Mouse (Mus musculus): ENCODE measurements around the gene Zbtb25. TPM values are rescaled to one million over a fixed set of nuclear protein-coding genes. Genes with fewer than 3 reads are reported as not detected.

The Zbtb25 gene
- total RNA-seq (2021), result 1 to 10 TPM; 5.2 to 5.8 TPM
- long read RNA-seq, experiment 1, partial matches to known transcripts, result 1 of 7 reads
- long read RNA-seq, experiment 1, other reads (novel, unspliced or antisense), result 5 of 7 reads
- long read RNA-seq, experiment 2, partial matches to known transcripts, result 0 of 3 reads
- long read RNA-seq, experiment 2, other reads (novel, unspliced or antisense), result 2 of 3 reads

DNA sequence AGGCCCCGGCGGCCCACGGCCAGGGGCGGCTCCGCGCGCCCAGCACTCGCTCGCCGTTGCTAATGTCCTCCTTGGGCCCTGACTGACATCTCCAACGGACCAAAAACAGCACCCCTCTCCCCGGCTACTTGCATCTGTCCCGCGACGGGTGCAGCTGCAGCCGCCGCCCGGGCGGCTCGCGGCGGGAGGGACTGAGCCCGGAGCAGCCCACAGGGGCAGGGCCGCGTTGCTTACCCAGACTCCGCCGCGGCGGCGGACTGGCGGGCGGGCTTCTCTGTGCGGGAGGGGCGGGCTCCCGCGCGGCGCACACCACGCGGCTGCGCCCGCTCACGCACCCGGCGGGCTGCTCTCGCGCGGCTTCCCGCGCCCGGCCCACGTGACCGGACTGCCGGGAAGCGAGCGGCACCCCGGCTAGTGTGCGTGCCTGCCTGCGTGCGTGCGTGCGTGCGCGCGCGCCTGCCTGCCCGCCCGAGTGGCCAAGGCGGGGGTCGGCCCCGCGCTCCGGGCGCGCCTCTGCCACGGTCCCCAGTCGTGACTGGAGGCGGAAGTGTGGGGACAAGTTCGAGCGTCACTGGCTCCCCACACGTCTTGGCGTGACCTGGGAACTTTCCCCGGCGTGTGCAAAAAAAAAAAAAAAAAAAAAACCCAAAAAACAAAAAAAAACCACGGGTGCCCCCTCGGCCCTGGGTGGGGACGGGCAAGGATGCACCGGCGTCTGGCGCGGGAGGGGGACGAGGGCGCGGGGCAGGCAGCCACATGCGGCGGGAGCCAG lies at the start of gene Zbtb25:
Gene Zbtb25, minus strand, starts transcription at position 397 of the 772 bp plus-strand sequence.
- DNase-seq, result peak; percentile 82 to 89

DNA sequence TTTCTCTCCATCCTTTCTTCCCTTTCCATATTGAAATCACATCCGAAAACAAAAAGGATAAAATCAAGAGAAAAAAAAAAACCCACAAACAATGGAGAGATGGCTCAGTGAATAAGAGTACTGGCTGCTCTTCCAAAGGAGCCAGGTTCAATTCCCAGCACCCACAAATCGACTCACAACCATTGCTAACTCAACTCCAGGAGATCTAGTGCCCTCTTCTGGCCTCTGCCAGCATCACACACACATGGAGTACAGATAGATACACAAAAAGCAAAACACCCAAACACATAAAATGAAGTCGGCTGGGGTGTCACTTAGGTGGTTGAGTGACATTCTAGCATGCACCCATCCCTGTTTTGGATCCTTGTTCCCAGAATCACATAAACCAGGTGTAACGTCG lies 48.9 kb upstream of the Zbtb25 start:
- DNase-seq, result no peak

DNA sequence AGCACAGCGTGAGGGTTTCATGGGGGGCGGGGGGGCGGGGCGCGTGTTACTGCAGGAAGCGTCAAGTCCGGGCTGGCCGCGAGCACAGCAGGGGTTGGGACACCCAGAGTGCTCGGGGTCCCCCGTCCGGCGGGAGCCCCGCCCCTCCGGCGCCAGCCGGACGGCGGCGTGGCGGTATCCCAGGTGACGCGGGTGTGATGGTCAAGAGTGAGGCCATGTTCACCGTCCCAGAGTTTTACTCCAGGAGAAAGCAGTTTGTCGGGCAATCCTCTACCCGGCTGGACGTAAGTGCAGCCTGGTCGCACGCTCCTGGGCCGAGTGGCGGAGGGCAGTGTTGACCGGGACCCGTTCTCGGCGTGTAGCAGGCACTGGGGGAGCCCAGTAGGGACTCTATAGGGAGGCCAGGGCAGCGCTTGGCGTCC lies 48.0 kb upstream of the Zbtb25 start, which contains the start of gene Ppp1r36:
Gene Ppp1r36, plus strand, starts transcription at position 106 of the 422 bp plus-strand sequence.
- peak; percentile 25 to 31 for DNase-seq

DNA sequence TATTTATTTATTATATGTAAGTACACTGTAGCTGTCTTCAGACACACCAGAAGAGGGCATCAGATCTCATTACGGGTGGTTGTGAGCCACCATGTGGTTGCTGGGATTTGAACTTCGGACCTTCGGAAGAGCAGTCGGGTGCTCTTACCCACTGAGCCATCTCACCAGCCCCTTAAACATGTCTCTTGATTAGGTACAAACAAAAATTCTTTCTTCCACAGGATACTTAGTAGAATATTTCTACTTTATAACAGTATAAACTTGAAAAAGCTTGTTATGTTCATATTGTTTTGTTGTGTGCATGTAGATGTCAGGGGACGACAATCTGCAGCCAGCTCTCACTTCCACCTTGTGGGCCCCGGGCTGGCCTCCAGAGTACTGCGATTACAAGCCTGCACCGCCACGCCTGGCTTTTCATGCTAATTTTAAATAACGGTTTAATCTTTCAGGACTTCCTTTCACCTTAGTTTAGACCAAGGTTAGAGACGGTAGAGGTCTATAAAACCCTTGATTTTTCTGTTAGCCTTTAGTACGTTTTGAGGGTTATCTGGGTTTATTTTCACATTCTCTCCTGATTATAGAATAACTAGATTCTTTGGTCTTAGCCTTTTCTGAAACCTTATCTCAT lies 46.1 kb upstream of the Zbtb25 start:
- DNase-seq, result peak in 1 of 2 experiments; percentile 23

DNA sequence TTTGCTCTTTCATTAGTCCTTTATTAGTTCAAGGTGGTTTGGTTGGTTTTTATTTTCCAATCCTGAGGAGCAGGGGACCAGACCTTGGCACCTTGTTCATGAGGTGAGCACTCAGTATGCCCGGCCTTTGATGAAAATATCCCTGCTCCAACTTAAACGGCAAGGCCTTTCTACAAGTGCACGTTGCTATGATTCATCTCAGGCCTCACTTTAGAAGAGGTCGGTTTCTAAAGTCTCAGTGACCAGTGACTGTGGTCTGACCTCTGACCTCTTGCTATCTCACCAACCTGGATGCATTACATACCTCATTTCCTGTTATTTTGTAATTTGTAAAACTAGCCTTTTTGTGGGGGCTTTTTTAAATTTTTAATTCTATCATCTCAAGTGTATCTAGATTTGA lies 39.8 kb upstream of the Zbtb25 start:
- no peak for DNase-seq

DNA sequence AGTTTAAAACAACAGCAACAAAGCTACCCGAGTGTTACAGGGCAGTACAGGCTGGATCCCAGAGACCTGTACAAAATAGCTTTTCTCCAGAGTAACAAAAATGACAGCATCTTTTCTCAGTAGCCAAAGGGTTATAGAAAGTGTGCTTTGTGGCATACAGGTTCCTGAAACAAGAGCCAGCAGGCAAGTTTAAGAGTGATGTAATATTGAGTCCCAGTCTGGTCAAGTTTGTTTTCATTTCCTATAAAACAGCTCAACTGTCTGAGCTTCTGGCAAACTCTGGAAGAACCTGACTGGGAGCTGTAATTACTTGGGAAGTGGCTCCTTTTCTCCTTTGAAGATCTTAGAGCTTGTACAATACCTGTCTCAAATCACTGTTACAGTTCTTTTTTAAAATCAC lies 37.8 kb upstream of the Zbtb25 start:
- DNase-seq, result no peak

DNA sequence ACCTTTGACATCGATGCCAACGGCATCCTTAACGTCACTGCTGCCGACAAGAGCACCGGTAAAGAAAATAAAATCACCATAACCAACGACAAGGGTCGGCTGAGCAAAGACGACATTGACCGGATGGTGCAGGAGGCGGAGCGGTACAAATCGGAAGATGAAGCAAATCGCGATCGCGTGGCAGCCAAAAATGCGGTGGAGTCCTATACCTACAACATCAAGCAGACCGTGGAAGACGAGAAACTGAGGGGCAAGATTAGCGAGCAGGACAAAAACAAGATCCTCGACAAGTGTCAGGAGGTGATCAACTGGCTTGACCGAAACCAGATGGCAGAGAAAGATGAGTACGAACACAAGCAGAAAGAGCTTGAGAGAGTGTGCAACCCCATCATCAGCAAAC lies 36.6 kb upstream of the Zbtb25 start:
- DNase-seq, result peak; percentile 7 to 30

DNA sequence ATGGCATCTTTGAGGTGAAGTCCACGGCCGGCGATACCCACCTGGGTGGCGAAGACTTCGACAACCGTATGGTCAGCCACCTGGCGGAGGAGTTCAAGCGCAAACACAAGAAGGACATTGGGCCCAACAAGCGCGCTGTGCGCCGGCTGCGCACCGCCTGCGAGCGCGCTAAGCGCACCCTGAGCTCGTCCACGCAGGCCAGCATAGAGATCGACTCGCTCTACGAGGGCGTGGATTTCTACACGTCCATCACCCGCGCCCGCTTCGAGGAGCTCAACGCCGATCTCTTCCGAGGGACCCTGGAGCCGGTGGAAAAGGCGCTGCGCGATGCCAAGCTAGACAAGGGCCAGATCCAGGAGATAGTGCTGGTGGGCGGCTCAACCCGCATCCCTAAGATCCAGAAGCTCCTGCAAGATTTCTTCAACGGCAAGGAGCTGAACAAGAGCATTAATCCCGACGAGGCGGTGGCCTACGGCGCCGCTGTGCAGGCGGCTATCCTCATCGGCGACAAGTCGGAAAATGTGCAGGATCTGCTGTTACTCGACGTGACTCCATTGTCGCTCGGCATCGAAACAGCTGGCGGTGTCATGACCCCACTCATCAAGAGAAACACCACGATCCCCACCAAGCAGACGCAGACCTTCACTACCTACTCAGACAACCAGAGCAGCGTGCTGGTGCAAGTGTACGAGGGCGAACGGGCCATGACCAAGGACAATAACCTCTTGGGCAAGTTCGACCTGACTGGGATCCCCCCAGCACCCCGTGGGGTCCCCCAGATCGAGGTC lies 36.0 kb upstream of the Zbtb25 start:
- DNase-seq, result peak; percentile 20 to 49

DNA sequence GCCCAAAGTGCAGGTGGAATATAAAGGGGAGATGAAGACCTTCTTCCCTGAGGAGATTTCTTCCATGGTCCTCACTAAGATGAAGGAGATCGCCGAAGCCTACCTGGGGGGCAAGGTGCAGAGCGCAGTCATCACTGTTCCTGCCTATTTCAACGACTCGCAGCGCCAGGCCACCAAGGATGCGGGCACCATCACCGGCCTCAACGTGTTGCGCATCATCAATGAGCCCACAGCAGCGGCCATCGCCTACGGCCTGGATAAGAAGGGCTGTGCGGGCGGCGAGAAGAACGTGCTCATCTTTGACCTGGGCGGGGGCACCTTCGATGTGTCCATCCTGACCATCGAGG lies 35.4 kb upstream of the Zbtb25 start:
- no peak for DNase-seq

DNA sequence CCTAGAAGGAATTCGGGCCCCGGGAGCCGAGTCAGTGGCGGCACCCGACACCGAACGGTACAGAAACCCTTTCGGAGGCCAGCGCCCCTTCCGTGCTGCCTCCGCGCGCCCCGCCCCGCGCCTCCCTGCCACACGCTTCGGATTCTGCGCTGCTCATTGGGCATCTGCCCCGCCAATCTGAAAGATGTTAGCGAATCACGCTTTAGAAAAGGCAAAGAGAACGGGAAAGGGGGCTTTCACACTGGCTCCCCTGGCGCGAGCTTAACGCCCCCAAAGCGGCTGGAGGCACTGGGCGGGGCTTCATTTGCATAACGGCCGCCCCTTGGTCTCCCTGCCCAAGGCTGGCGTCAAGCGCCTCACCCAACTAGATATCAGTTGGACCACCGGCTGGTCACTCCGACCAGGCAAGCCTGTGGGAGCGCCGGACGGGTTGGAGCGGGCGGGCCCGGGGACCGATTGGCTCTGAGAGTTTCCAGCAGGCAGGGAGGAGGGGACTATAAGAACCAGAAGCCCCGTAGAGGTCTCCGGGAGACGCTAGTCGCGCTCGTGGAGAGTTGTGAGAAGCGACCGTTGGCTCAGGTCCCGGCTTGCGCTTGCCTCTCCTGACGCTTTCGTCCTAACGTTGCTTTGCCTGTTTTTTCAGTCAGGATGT lies 34.6 kb upstream of the Zbtb25 start, which contains the start of gene Hspa2:
Gene Hspa2, plus strand, starts transcription at position 291 of the 652 bp plus-strand sequence.
- DNase-seq, result peak; percentile 100

DNA sequence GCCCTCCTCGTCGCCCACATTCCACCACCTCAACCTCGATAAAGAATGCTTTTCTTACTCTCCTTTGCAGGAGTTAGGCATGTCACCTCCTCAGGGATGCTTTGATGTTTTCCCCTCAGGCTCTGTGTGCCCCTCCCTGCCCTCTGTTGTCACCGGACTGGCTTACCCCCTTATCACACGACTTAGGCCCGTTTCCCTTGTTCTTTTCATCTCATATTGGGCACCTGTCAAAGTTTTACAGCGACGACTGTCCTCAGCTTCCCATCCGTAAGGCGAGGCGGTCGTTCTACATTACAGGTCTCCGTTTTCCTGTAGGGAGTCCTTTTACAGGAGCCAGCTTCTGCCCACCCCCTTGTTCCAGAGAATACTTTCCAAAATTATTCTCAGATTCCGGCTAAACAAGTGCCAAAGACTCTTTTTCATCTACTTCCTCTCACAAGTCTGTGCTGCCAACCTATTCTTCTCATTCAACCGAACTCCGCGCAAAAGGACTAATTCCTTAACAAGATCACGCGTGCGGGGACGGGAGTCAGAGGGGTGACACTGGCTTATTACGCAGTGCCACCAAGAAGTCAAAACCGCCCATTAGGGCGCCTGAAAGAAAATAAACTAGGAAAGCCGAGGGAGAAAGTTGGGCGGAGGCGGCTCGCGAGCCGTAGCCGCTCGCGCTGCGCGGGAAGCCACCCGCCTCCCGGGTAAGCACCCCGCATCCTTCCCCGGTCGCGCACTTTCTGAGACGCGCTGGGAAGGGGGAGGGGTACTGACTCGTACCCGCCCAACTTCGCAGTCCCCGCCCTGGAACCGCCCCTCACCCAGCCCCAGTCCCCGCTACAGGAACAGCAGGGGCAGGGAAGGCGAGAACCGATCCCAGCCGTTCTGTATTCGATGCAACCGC lies 33.8 kb upstream of the Zbtb25 start:
- no peak for DNase-seq

DNA sequence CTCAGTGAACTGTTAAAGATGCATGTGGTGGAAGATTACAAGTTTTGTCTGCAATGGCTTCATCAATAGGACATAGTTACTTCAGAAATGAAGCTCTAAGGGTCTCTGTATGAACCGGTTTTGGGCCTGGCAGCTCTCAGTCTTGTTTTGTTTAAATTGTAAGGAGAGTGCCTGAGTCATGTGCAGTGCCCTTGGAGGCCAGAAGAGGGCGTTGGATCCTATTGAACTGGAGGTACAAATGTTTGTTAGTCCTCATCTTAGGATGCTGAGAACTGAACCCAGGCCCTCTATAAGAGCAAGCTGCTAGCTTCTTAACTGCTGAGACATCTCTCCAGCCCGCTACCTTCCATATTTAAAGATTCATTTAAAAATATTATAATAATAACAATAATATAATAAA lies 32.3 kb upstream of the Zbtb25 start:
- DNase-seq, result no peak

DNA sequence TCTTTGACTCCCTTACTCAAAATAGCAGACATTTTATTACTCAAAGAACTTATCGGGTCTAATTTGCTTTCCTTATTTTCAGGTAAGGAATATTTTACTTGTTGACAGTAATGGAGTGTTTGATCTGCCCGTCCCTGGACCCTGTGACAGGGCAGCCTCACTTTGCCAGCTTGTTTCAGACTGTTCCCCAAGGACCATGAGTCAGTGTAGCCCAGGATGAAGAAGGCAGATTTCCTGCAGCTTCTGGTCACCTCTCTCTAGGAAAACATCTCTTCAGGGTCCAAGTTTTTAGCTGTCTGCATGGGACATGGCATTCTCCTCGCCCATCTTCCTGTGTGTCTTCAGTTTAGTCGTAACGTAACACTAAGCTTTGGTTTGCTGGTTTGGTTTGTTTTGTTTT lies 27.9 kb upstream of the Zbtb25 start:
- no peak for DNase-seq

DNA sequence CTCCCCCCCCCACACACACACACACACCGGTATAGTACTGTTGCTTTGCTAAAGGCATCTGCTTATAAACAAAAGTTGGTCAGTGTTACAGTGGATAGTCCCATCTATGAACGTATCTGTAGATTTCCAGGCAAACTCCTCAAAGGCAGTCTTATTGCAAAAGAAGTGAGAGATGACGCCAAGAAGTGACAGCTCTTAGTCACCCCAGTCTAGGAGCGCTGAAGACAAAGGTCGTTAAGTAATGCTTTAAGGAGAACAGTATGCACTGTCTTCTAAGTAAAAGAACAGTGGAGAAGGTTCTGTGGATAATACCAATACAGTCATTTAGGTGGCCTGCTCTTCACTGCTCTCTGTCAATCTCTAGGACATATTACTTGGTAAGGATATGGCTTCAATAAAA lies 23.6 kb upstream of the Zbtb25 start:
- DNase-seq, result no peak

DNA sequence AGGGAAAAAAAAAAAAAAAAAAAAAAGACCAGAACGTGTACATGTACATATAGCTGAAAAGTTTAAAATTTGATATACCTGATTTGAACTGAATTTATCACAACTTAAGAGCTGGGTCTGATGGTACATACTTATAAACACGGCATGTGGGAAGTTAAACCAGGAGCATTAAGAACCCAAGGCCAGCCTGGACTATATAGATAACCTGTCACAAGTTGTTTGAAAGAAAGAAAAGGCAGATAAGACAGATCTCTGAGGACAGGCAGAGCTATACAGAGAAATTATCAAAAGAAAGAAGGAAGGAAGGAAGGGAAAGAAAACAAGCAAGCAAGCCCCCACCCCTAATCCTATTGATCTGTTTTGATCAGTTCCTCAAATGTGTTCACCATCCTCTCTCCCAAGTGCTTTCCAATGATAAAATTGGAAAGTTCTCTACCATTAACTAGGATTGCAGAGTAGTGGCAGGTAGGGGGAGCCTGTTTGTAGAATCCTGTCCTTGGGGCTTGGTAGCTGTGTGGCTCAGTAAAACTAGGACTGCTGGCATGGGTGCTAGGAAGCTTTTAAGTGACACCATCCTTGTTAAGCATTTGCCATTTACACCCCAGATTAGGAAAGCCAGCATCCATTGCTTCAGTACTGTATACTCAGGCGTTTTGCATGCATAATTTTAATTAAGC lies 22.3 kb upstream of the Zbtb25 start:
- no peak for DNase-seq

DNA sequence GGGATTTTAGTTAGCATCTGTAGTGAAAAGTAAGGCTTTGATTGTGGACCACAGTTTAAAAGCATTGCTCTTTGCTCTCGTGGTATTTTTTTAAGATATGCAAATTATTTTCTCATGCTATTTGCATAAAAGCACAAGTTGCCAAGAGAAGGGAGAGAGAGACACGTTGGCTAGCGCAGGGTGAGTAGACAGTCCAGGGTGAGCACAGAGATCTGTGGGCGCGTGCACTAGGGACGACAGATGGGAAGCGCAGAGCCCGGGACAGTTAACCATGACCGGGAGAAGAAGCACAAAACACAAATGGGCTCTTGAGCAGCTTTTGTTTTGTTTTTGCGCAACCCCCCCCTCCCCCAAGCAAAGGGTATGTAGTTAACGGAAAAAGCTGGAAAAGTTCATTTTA lies 19.4 kb upstream of the Zbtb25 start:
- no peak for DNase-seq

DNA sequence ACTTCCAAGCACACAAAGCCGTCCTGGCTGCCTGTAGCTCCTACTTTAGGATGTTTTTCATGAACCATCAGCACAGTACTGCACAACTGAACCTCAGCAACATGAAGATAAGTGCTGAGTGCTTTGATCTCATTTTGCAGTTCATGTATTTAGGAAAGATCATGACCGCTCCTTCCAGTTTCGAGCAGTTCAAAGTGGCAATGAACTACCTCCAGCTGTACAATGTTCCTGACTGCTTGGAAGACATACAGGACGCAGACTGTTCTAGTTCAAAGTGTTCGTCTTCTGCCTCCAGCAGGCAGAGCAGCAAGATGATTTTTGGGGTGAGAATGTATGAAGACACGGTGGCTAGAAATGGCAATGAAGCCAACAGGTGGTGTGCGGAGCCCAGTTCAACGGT lies 15.9 kb upstream of the Zbtb25 start:
- DNase-seq, result no peak

DNA sequence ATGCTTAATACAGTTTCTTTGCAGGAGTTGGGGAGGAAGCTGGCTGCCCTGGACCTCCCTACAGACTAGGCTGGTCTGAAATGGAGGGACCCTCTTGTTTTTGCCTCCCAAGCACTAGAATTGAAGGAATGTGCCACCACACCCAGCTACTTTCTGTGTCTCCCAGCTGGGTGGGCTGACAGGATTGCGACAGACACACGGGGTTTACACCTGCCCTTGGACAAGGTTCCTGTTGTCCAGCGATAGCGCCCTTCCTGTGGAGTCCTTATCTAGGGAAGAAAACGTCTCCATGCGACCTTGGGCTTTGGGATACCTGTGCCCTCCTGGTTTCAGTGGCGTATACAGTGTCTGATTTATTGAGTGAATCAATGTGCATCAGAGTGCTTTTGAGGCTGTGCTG lies 10.7 kb upstream of the Zbtb25 start:
- no peak for DNase-seq

DNA sequence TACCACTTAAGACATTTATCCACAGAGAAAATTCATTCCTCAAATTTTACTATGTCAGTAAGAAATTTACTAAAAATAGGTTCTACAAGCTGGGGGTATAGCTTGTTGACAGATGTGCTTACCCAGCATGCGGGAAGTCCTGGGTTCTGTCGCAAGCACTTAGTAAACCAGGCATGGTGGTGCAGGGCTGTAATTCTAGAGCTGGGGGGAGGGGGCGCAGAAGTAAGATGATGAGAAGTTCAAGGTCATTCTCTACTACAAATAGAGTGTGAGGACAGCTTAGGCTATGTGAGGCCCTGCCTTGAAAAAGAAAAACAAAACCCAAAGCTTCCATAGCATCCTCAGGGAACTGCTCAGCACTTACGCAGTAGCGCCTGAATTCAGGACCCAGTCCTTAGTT lies 9.2 kb upstream of the Zbtb25 start:
- no peak for DNase-seq

DNA sequence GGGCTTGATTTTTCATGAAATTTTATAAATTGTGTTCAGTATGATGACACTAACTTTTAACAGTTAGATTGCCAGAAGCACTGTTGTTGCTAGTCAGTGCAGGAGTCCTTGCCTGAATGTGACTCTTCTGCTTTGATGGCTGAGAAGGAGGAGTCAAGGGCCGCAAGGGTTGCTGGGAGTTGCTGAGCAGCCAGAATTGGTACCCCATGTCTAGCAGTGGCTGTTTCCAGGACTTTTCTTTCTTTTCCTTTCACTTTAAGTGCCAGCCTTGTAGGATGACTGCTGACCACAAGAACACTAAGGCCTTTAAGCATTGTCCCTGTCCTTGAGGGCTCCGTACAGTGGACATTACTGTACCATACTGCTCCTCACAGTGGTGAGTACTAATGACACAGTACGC lies 8.3 kb upstream of the Zbtb25 start:
- DNase-seq, result peak in 1 of 2 experiments; percentile 21
